Mouse (Mus musculus): ENCODE results near the gene Vipr1. TPM values are rescaled to one million over a fixed set of nuclear protein-coding genes. Genes with fewer than 3 reads are reported as not detected.

The Vipr1 gene
- total RNA-seq, 1 experiment from 2014 or later, result 4.4 TPM

GRCm38 (mm10) chr9:121671300-121671699, 28.8 kb downstream of the Vipr1 start:
- ATAC-seq (ENCODE audit: extremely low read depth, insufficient number of reproducible peaks, low FRiP score, poor library complexity, severe bottlenecking), result peak; percentile 54

- no peak for ATAC-seq (ENCODE audit: extremely low read depth, insufficient number of reproducible peaks, low FRiP score, poor library complexity, severe bottlenecking)
These were observed 29.8 kb downstream of the Vipr1 start for GRCm38 (mm10) chr9:121672311-121672710.

DNA sequence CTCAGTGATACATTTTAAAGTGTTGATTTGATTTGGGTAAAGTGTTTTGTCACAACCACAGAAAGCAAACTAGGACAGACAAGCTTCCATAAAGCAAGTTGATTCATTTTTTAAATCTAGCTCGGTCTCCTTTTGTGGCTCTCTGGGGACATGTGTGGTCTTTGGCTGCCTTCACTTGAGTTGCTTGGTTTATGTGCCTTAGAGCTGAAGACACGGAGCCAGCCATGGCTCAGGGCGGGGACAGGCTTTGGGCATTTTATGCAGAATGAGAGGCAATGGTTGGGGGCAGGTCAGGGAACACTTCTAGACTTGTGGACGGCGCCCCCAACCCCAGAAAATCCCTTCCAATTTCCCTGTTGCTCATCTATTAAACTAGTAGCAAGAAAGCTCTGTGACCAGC, 31.2 kb downstream of the Vipr1 start:
- ATAC-seq (ENCODE audit: extremely low read depth, insufficient number of reproducible peaks, low FRiP score, poor library complexity, severe bottlenecking), result no peak

DNA sequence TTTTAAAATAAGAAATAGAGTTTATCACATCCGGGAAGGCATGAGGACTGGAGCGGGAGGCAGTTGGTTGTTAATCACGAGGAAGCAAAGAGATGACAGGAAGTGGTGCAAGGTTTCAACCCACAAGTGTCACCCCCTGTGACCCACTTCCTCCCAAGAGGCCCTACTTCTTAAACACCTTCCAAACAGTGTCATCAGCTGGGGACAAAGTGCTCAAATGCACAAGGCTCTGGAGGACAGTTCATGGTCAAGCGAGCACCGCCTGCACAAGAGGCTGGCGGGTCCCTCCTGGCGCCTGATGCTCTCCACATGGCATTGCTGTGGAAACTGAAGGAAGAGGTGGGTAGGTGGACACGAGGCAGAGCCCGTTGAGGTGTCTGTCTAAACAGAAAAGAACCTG, 32.5 kb downstream of the Vipr1 start:
- peak; percentile 82 for ATAC-seq (ENCODE audit: extremely low read depth, insufficient number of reproducible peaks, low FRiP score, poor library complexity, severe bottlenecking)

GRCm38 (mm10) chr9:121675556-121675955, 33.0 kb downstream of the Vipr1 start:
- no peak for ATAC-seq (ENCODE audit: extremely low read depth, insufficient number of reproducible peaks, low FRiP score, poor library complexity, severe bottlenecking)

DNA sequence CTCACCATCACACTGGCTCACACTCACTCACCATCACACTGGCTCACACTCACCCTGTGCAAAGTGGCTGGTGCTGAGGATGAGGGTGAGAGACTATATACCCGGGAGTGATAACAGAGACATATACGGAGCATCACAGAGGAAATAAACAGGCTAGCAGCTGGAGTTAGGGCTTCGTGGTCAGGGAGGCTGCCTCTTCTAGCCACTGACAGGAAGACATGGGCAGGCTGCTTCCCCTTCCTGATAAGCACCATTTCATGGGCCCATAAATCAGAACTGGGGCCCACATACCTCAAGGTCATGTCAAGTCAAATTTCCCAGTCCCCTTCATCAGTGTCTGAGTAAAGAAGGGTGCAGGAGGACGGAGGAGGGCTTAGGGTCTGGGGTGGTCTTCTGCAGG, 34.6 kb downstream of the Vipr1 start:
- no peak for ATAC-seq (ENCODE audit: extremely low read depth, insufficient number of reproducible peaks, low FRiP score, poor library complexity, severe bottlenecking)

- no peak for ATAC-seq (ENCODE audit: extremely low read depth, insufficient number of reproducible peaks, low FRiP score, poor library complexity, severe bottlenecking)
These were observed 35.0 kb downstream of the Vipr1 start for GRCm38 (mm10) chr9:121677476-121677875.

GRCm38 (mm10) chr9:121679549-121679948, 37.0 kb downstream of the Vipr1 start:
- ATAC-seq (ENCODE audit: extremely low read depth, insufficient number of reproducible peaks, low FRiP score, poor library complexity, severe bottlenecking), result peak; percentile 37

- no peak for ATAC-seq (ENCODE audit: extremely low read depth, insufficient number of reproducible peaks, low FRiP score, poor library complexity, severe bottlenecking)
These were observed 38.7 kb downstream of the Vipr1 start for GRCm38 (mm10) chr9:121681191-121681590.

DNA sequence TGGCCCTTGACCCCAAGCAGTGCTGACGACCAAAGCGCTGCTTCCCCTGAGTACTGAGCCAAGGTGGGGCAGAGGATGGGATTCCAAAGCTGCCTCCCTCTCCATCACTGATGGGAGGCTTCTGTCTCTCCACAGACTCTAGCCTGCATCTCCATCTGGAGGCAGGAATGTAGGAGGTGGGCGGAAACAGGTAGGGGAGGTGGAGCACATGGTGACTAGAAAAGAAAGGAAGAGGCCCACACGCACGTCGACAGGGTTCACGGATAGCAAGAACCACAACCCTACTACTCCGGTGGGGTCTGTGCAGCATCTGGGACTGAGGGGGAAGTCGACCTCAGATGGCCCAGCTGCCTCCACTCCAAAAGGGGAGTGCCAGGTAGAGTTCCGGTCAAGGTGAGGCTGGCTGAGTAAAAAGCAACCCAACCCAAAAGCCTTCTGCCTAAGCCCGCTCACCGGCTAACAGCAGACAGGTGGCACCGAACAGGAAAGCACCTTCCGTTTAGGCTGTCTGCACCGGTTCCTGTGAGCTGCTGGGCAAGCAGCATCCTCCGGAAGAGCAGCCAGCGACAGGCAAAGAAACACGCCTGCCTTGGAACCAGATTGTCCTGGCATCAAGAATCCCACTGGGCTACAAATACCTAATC, 39.6 kb downstream of the Vipr1 start:
- no peak for ATAC-seq (ENCODE audit: extremely low read depth, insufficient number of reproducible peaks, low FRiP score, poor library complexity, severe bottlenecking)

DNA sequence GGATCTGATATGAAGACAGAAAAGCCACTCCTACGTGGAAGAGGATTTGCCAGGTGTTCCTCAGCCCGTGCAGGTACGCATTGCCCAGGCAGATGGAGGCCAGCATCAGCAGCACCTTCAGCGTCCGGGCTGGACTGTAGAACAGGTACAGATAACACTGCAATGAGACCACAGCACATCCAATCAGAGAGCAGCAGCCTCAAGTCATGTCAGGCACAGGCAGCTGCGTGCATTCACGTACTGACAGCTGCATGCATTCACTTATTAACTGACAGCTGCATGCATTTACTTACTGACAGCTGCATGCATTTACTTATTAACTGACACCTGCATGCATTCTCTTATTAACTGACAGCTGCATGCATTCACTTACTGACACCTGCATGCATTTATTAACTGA, 42.2 kb downstream of the Vipr1 start:
- ATAC-seq (ENCODE audit: extremely low read depth, insufficient number of reproducible peaks, low FRiP score, poor library complexity, severe bottlenecking), result no peak

DNA sequence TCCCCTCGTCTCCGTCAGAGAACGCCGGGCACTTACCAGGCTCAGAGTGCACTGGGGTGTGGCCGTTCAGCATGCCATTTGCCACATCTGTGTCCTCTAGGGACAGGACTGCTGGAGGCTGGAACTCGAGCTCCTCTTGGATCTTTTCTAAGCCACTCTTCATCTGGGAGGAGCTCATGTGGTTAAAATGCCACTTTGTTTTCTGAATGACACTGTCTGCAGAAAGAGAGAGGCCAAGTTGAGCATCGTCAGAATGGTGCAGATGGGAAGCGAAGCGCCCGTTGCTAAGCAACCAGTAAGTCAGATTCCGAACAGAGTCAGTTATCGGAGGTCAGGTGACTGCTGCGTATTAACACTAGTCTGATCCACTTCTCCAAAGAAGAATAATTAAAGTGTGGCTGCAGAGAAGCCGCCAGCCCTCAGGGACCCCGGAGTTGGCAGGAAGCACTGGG, 47.7 kb downstream of the Vipr1 start:
- no peak for ATAC-seq (ENCODE audit: extremely low read depth, insufficient number of reproducible peaks, low FRiP score, poor library complexity, severe bottlenecking)

GRCm38 (mm10) chr9:121690734-121691133, 48.2 kb downstream of the Vipr1 start:
- no peak for ATAC-seq (ENCODE audit: extremely low read depth, insufficient number of reproducible peaks, low FRiP score, poor library complexity, severe bottlenecking)

DNA sequence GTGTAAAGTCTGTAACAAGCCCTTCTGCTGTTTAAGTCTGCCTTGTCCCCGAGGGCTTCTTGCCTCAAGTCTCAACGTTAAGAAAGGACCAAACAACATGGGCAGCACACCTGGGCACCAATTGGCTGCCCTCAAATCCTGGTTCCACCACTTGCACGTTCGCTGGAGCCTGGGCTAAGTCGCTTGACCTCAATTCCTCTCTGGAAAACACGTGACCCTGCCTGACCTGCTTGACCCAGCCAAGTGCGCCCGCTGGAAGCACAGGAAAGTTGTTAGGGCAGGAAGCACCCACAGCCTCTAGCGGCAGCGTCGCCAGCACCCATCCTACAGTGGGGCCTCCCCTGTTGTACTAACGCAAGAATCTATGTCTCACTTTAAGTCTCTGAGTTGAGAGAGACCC, 52.2 kb downstream of the Vipr1 start:
- no peak for ATAC-seq (ENCODE audit: extremely low read depth, insufficient number of reproducible peaks, low FRiP score, poor library complexity, severe bottlenecking)

DNA sequence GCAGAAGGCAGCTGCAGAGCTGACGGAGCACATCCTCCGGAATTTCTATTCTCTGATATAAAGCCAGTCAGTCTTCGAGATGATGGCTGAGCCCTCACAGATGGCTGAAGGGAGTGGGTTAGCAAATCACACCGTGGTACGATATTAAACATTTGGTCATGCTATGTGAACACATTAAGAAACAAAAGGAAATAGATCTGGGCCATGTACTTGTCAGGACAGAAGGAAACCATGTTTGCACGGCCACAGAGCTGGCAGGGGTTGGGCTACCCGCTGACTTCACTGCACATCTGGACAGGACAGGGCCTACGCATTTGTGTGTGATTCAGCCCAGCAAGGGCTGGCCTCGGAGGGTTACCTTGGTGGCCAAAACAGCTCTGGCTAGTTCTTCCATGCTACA, 54.1 kb downstream of the Vipr1 start:
- no peak for ATAC-seq (ENCODE audit: extremely low read depth, insufficient number of reproducible peaks, low FRiP score, poor library complexity, severe bottlenecking)

GRCm38 (mm10) chr9:121697150-121698049, 54.9 kb downstream of the Vipr1 start:
- ATAC-seq (ENCODE audit: extremely low read depth, insufficient number of reproducible peaks, low FRiP score, poor library complexity, severe bottlenecking), result peak; percentile 58

- ATAC-seq (ENCODE audit: extremely low read depth, insufficient number of reproducible peaks, low FRiP score, poor library complexity, severe bottlenecking), result no peak
These were observed 61.7 kb downstream of the Vipr1 start for GRCm38 (mm10) chr9:121704261-121704645.

GRCm38 (mm10) chr9:121704646-121705625, 62.4 kb downstream of the Vipr1 start, which contains the start of gene Sec22c:
TSS of gene Sec22c (minus strand) at chr9:121705490.
- peak; percentile 82 for ATAC-seq (ENCODE audit: extremely low read depth, insufficient number of reproducible peaks, low FRiP score, poor library complexity, severe bottlenecking)

GRCm38 (mm10) chr9:121706029-121706675, 63.6 kb downstream of the Vipr1 start:
- no peak for ATAC-seq (ENCODE audit: extremely low read depth, insufficient number of reproducible peaks, low FRiP score, poor library complexity, severe bottlenecking)

Measured in neutrophil, adult 5-6 weeks (primary cell).